In genomic region chr6:55550926-55551325, GRCm38 (mm10) we compare ENCODE assay signal across 10 mouse cellular contexts.
DNase-seq lines count a peak whose midpoint lies in the region; ATAC-seq and TF ChIP-seq lines count a peak whose summit lies in the region.
"Had no signal": no experiment of that assay in that cellular context is flagged by ENCODE, and none has a peak within 500 bp of the region (broad histone marks: within the 10 kb centered on the region; RNA-seq: fewer than 3 reads in every experiment).

No protein-coding gene starts in this region.

- H3K36me3 ChIP-seq in ES-Bruce4 (ENCODE audit: control insufficient read depth, insufficient read depth, low read length, poor library complexity, severe bottlenecking) = no peaks in the 10 kb centered on the region
- no peaks in the 10 kb centered on the region for H3K36me3 ChIP-seq in limb, embryonic 11.5 days (ENCODE audit: control insufficient read depth, insufficient read depth, low read length)
- H3K36me3 ChIP-seq: embryonic facial prominence, embryonic 15.5 days had no signal

- no peaks in the 10 kb centered on the region for H3K4me1 ChIP-seq in ES-Bruce4 (ENCODE audit: control insufficient read depth, insufficient read depth, low read length)
- H3K4me1 ChIP-seq in limb, embryonic 11.5 days (ENCODE audit: control insufficient read depth, insufficient read depth, low read length) = no peaks in the 10 kb centered on the region
- H3K4me1 ChIP-seq: embryonic facial prominence, embryonic 15.5 days had no signal

- TF ChIP-seq POLR2A in ES-Bruce4 (IDR thresholded peaks at IDR 0.05; ENCODE audit: insufficient read depth, low read length) = no peak

- TF ChIP-seq EP300 in ES-Bruce4 (IDR thresholded peaks at IDR 0.05; ENCODE audit: insufficient read depth, low read depth, low read length) = no peak

- H3K9me3 ChIP-seq in ES-Bruce4 (replicated peaks; ENCODE audit: control insufficient read depth, insufficient read depth, low read length, poor library complexity, severe bottlenecking) = no peaks in the 10 kb centered on the region
- no peaks in the 10 kb centered on the region for H3K9me3 ChIP-seq in limb, embryonic 11.5 days (ENCODE audit: control insufficient read depth, low read length)
- H3K9me3 ChIP-seq: embryonic facial prominence, embryonic 15.5 days had no signal

- H3K27ac ChIP-seq in ES-Bruce4 (ENCODE audit: insufficient read depth, low read length) = no peak overlapping the region
- no peak overlapping the region for H3K27ac ChIP-seq in limb, embryonic 11.5 days (replicated peaks; ENCODE audit: low read depth, low read length)
- H3K27ac ChIP-seq: embryonic facial prominence, embryonic 15.5 days had no signal

- H3K4me3 ChIP-seq in ES-Bruce4 (ENCODE audit: low read depth, low read length) = no peak overlapping the region
- no peak overlapping the region for H3K4me3 ChIP-seq in limb, embryonic 11.5 days (ENCODE audit: low read depth, low read length)
- H3K4me3 ChIP-seq: embryonic facial prominence, embryonic 15.5 days had no signal

- 43% methylated on average over 13 of the region's 13 CpGs for WGBS in limb, embryonic 11.5 days

- H3K4me2 ChIP-seq in limb, embryonic 11.5 days (ENCODE audit: low read depth, severe bottlenecking) = no peak overlapping the region
- H3K4me2 ChIP-seq: embryonic facial prominence, embryonic 15.5 days had no signal

- no peak for ATAC-seq in limb, embryonic 11.5 days (ENCODE audit: insufficient number of reproducible peaks, low FRiP score, low TSS enrichment, low read depth)

- DNase-seq in gastrocnemius, adult 18-20 months (ENCODE audit: low spot score) = peak; percentile 7
- DNase-seq in gastrocnemius, adult 8-10 months (ENCODE audit: low spot score in 2 of 2) = no peak
- DNase-seq in embryo, embryonic 9.5 days (ENCODE audit: extremely low spot score) = peak; percentile 54
- DNase-seq in heart, postnatal 14 days = peak; percentile 33 to 36
- DNase-seq in limb, embryonic 11.5 days (ENCODE audit: low spot score) = peak; percentile 64
- peak; percentile 1 for DNase-seq in yolk sac, embryonic 10.5 days (ENCODE audit: low spot score)
- no peak for DNase-seq in ovary, adult 18-20 months (ENCODE audit: low spot score)

- H3K27me3 ChIP-seq in ES-Bruce4 (ENCODE audit: control insufficient read depth, insufficient read depth, low read length, poor library complexity, severe bottlenecking) = no peaks in the 10 kb centered on the region
- no peaks in the 10 kb centered on the region for H3K27me3 ChIP-seq in limb, embryonic 11.5 days (ENCODE audit: control insufficient read depth, insufficient read depth, low read length)
- H3K27me3 ChIP-seq: CH12.LX; embryonic facial prominence, embryonic 15.5 days had no signal

- intact Hi-C loops in heart, postnatal 14 days (cut with DNase I) = no loop called here

- no peak overlapping the region for H3K9ac ChIP-seq in ES-Bruce4 (ENCODE audit: low read depth, poor library complexity, severe bottlenecking)
- H3K9ac ChIP-seq in limb, embryonic 11.5 days (ENCODE audit: low read length) = no peak overlapping the region
- H3K9ac ChIP-seq: embryonic facial prominence, embryonic 15.5 days had no signal

- TF ChIP-seq CTCF in ES-Bruce4 (IDR thresholded peaks at IDR 0.05; ENCODE audit: low read depth, low read length) = peak; percentile 44

Comparison
In these comparisons a context has a peak if more than half of its experiments do, and no peak if none do; other contexts are left out.
1. DNase-seq: peak in gastrocnemius, adult 18-20 months (single experiment), embryo, embryonic 9.5 days (single experiment), heart, postnatal 14 days (2 of 2), limb, embryonic 11.5 days (single experiment) and yolk sac, embryonic 10.5 days (single experiment); none in gastrocnemius, adult 8-10 months (0 of 2) and ovary, adult 18-20 months (single experiment).